21 mouse cellular contexts compared by ENCODE assay signal in the genomic region with DNA sequence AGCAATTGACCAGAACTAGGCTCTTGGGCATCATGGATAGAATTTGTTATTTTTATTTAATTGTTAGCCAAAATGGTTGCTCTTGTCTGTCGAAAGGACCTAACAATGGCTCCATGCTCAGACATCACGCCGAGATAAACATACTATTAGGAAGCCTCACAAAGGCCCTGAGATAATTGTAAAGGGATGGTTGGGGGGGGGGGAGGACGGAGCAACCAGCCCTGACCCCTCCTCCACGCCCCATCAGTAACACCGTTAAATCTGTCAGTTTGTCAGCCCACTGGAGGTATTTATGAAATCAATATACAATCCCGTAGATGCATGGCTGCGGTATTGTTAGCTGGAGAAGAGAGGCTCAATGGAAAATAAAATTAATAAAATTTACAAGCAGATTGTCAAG.
DNase-seq lines count a peak whose midpoint lies in the region; ATAC-seq lines count a peak whose summit lies in the region.
"Had no signal": no experiment of that assay in that cellular context is flagged by ENCODE, and none has a peak within 500 bp of the region (broad histone marks: within the 10 kb centered on the region; RNA-seq: fewer than 3 reads in every experiment).

No protein-coding gene starts in this region.

- peaks cover 86% of the 10 kb centered on the region for H3K27me3 ChIP-seq in forebrain, embryonic 10.5 days (ENCODE audit: poor library complexity, severe bottlenecking)
- peaks cover 74% of the 10 kb centered on the region for H3K27me3 ChIP-seq in forebrain, embryonic 12.5 days
- peaks cover 54% of the 10 kb centered on the region for H3K27me3 ChIP-seq in midbrain, embryonic 10.5 days (ENCODE audit: low read depth, poor library complexity, severe bottlenecking)
- H3K27me3 ChIP-seq in midbrain, embryonic 16.5 days (ENCODE audit: control insufficient read depth, insufficient read depth, low read depth, low read length), result peaks cover 9% of the 10 kb centered on the region
- H3K27me3 ChIP-seq: embryonic facial prominence, embryonic 15.5 days; heart, embryonic 15.5 days had no signal

- no peak overlapping the region for H3K4me2 ChIP-seq in forebrain, embryonic 12.5 days
- no peak overlapping the region for H3K4me2 ChIP-seq in midbrain, embryonic 16.5 days (ENCODE audit: low read length)
- H3K4me2 ChIP-seq: embryonic facial prominence, embryonic 15.5 days; heart, embryonic 11.5 days; heart, embryonic 15.5 days had no signal

- H3K9ac ChIP-seq in forebrain, embryonic 12.5 days, result no peak overlapping the region
- no peak overlapping the region for H3K9ac ChIP-seq in midbrain, embryonic 16.5 days (ENCODE audit: low read depth, low read length)
- H3K9ac ChIP-seq: embryonic facial prominence, embryonic 15.5 days; heart, embryonic 15.5 days had no signal

- peaks cover 91% of the 10 kb centered on the region for H3K4me1 ChIP-seq in forebrain, embryonic 10.5 days
- H3K4me1 ChIP-seq in forebrain, embryonic 12.5 days, result peaks cover 72% of the 10 kb centered on the region
- H3K4me1 ChIP-seq in midbrain, embryonic 10.5 days, result peaks cover 97% of the 10 kb centered on the region
- peaks cover 2% of the 10 kb centered on the region for H3K4me1 ChIP-seq in midbrain, embryonic 16.5 days (ENCODE audit: control insufficient read depth, insufficient read depth, low read length)

- no peaks in the 10 kb centered on the region for H3K36me3 ChIP-seq in forebrain, embryonic 10.5 days (replicated peaks)
- H3K36me3 ChIP-seq in forebrain, embryonic 12.5 days (replicated peaks), result no peaks in the 10 kb centered on the region
- no peaks in the 10 kb centered on the region for H3K36me3 ChIP-seq in midbrain, embryonic 10.5 days
- H3K36me3 ChIP-seq in midbrain, embryonic 16.5 days (ENCODE audit: control insufficient read depth, insufficient read depth, low read length), result no peaks in the 10 kb centered on the region
- H3K36me3 ChIP-seq: embryonic facial prominence, embryonic 15.5 days; heart, embryonic 15.5 days had no signal

- WGBS in forebrain, embryonic 10.5 days, result 42% methylated on average over 8 of the region's 8 CpGs
- WGBS in forebrain, embryonic 12.5 days, result 31% methylated on average over 8 of the region's 8 CpGs
- 32% methylated on average over 8 of the region's 8 CpGs for WGBS in midbrain, embryonic 10.5 days
- 34% methylated on average over 8 of the region's 8 CpGs for WGBS in midbrain, embryonic 16.5 days

- H3K9me3 ChIP-seq in forebrain, embryonic 10.5 days, result no peaks in the 10 kb centered on the region
- no peaks in the 10 kb centered on the region for H3K9me3 ChIP-seq in forebrain, embryonic 12.5 days
- no peaks in the 10 kb centered on the region for H3K9me3 ChIP-seq in midbrain, embryonic 10.5 days (replicated peaks)
- H3K9me3 ChIP-seq in midbrain, embryonic 16.5 days (replicated peaks; ENCODE audit: control insufficient read depth, low read length, poor library complexity, severe bottlenecking), result no peaks in the 10 kb centered on the region
- H3K9me3 ChIP-seq: embryonic facial prominence, embryonic 15.5 days; heart, embryonic 15.5 days had no signal

- no peak for DNase-seq in forebrain, embryonic 10.5 days (ENCODE audit: extremely low spot score, low spot score)
- DNase-seq in midbrain, embryonic 10.5 days (ENCODE audit: low spot score), result no peak
- DNase-seq in thymus, postnatal 10 days (ENCODE audit: low spot score in 2 of 2), result no peak
- DNase-seq: adrenal gland, adult 2 months; adrenal gland, postnatal 25 days; cerebellum, adult 18-20 months; cerebellum, adult 9-11 months; cerebellum, postnatal 36 days; gastrocnemius, postnatal 14 days; heart, adult 2 months; heart, postnatal 14 days had no signal

- ATAC-seq in forebrain, embryonic 12.5 days (ENCODE audit: low FRiP score), result no peak
- no peak for ATAC-seq in midbrain, embryonic 16.5 days
- peak; percentile 5; the same call in 1 of the 2 replicates for ATAC-seq in common myeloid progenitor, adult 5-6 weeks (replicated peaks; ENCODE audit: low read depth, poor library complexity, severe bottlenecking)
- ATAC-seq: forebrain, embryonic 16.5 days; inflammation-experienced regulatory T-cells, adult 6 months; intestine, postnatal 0 days had no signal

- H3K27ac ChIP-seq in forebrain, embryonic 10.5 days, result peak overlapping the region; percentile 74
- H3K27ac ChIP-seq in forebrain, embryonic 12.5 days, result no peak overlapping the region
- peak overlapping the region; percentile 90 for H3K27ac ChIP-seq in midbrain, embryonic 10.5 days (replicated peaks)
- no peak overlapping the region for H3K27ac ChIP-seq in midbrain, embryonic 16.5 days (ENCODE audit: low read length)
- H3K27ac ChIP-seq: embryonic facial prominence, embryonic 15.5 days; heart, adult 2 months; heart, embryonic 15.5 days had no signal

- no peak overlapping the region for H3K4me3 ChIP-seq in forebrain, embryonic 10.5 days
- H3K4me3 ChIP-seq in forebrain, embryonic 12.5 days (replicated peaks), result no peak overlapping the region
- H3K4me3 ChIP-seq in midbrain, embryonic 10.5 days, result no peak overlapping the region
- H3K4me3 ChIP-seq in midbrain, embryonic 16.5 days (ENCODE audit: low read depth, low read length), result no peak overlapping the region
- H3K4me3 ChIP-seq: embryonic facial prominence, embryonic 15.5 days; erythroblast, embryonic 14.5 days; heart, adult 2 months; heart, embryonic 15.5 days had no signal

Comparison
In these comparisons a context has a peak if more than half of its experiments do, and no peak if none do; other contexts are left out.
1. H3K27ac ChIP-seq: peak in forebrain, embryonic 10.5 days (single experiment) and midbrain, embryonic 10.5 days (single experiment); none in forebrain, embryonic 12.5 days (single experiment) and midbrain, embryonic 16.5 days (single experiment).